Mouse (Mus musculus) hindbrain, embryonic 16.5 days (tissue): ENCODE measurements around the gene Cep170b. TPM values are rescaled to one million over a fixed set of nuclear protein-coding genes. Genes with fewer than 3 reads are reported as not detected.

Experiments used
- ATAC-seq: fragments of 200-750 bp; cut with Nextera tagmentation; 2 replicates; pipeline ENCODE4 v1.8.0; 2017; ENCODE audit warnings: moderate TSS enrichment, moderate library complexity
- H3K27ac ChIP-seq: fragments of 300-500 bp; sonication (generic); 2 replicates; pipeline ENCODE4 v1.5.1; 2014; ENCODE audit warnings: low read depth, mild to moderate bottlenecking, control low read depth, low read length, moderate library complexity
- H3K27me3 ChIP-seq: fragments of 300-500 bp; sonication (generic); replicated peaks from 2 replicates; pipeline ENCODE4 v1.6.1; 2014; ENCODE audit warnings: low read length; ENCODE audit not compliant: control insufficient read depth, insufficient read depth
- H3K36me3 ChIP-seq: fragments of 300-500 bp; sonication (generic); 2 replicates; pipeline ENCODE4 v1.6.1; 2014; ENCODE audit warnings: mild to moderate bottlenecking, low read length, moderate library complexity, mixed read lengths; ENCODE audit not compliant: control insufficient read depth, insufficient read depth
- H3K4me1 ChIP-seq: fragments of 300-500 bp; sonication (generic); 2 replicates; pipeline ENCODE4 v1.6.1; 2014; ENCODE audit warnings: low read depth, low read length; ENCODE audit not compliant: control insufficient read depth, insufficient read depth
- H3K4me2 ChIP-seq: fragments of 300-500 bp; sonication (generic); 2 replicates; pipeline ENCODE4 v1.6.1; 2014; ENCODE audit warnings: mild to moderate bottlenecking, low read length, control low read depth, moderate library complexity
- H3K4me3 ChIP-seq: fragments of 300-500 bp; sonication (generic); 2 replicates; pipeline ENCODE4 v1.5.1; 2014; ENCODE audit warnings: mild to moderate bottlenecking, low read length, control low read depth, moderate library complexity
- H3K9ac ChIP-seq: fragments of 300-500 bp; sonication (generic); 2 replicates; pipeline ENCODE4 v1.6.1; 2014; ENCODE audit warnings: low read depth, mild to moderate bottlenecking, control low read depth, low read length, moderate library complexity
- H3K9me3 ChIP-seq: fragments of 300-500 bp; sonication (generic); 2 replicates; pipeline ENCODE4 v1.6.1; 2014; ENCODE audit warnings: mild to moderate bottlenecking, low read length, moderate library complexity; ENCODE audit not compliant: control insufficient read depth
- WGBS: fragments of 180-500 bp; shearing (Covaris S2); extraction: QIAGEN DNeasy Blood & Tissue Kit; methylation state at CpG from one replicate; pipeline ENCODE4 v1.1.7; 2014; 5-methylcytosine and 5-hydroxymethylcytosine counted together
- polyA plus RNA-seq: library from polyadenylated mRNA; unstranded; fragments of >200 nt; fragmentation: Nextera tagmentation; extraction: Ambion mirVana; gene quantifications from 2 replicates; pipeline ENCODE4 v1.2.1, GENCODE M21; 2015

The Cep170b gene
- polyA plus RNA-seq, 1 experiment from 2014 or later = 30.6 TPM

GRCm38 (mm10) chr12:112750976-112751375 lies 30.7 kb downstream of the Cep170b start:
- no peak for ATAC-seq
- Histone ChIP-seq H3K4me1 (peaks cover 8% of the 10 kb centered on the region), H3K27ac (no peak overlapping the region), H3K4me2 (no peak overlapping the region), H3K9ac (no peak overlapping the region), H3K4me3 (no peak overlapping the region), H3K27me3 (no peaks in the 10 kb centered on the region), H3K36me3 (no peaks in the 10 kb centered on the region), H3K9me3 (no peaks in the 10 kb centered on the region)
- 88% methylated on average over 12 of the region's 12 CpGs for WGBS

DNA sequence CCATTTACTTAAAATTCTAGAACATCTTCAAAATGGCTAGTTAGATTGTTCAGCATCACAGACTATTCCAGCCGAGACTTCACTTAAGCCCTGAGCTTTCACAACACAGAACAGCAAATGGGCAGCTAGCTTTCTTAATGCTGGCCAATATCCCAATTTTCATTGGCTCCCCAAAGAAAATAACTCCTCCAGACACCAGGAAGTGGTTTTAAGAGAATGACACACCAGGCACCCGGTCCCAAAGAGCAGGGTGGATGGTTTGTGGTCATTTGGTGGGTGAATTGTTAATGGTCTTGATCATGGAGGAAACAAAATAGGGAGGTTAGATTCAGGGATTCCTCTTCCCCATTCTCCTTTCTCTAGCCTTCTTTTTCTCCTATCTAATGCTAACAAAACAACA lies 32.1 kb downstream of the Cep170b start:
- WGBS = 58% methylated on average over 2 of the region's 2 CpGs
- H3K4me2 ChIP-seq = no peak overlapping the region
- no peak overlapping the region for H3K9ac ChIP-seq
- no peak overlapping the region for H3K4me3 ChIP-seq
- no peak for ATAC-seq
- no peak overlapping the region for H3K27ac ChIP-seq
- H3K9me3 ChIP-seq = no peaks in the 10 kb centered on the region; the same call in 1 of the 2 replicates
- no peaks in the 10 kb centered on the region for H3K27me3 ChIP-seq
- H3K4me1 ChIP-seq = peaks cover 1% of the 10 kb centered on the region
- H3K36me3 ChIP-seq = no peaks in the 10 kb centered on the region

- Histone ChIP-seq H3K9ac (no peak overlapping the region), H3K36me3 (no peaks in the 10 kb centered on the region), H3K4me2 (no peak overlapping the region), H3K27me3 (no peaks in the 10 kb centered on the region), H3K4me3 (no peak overlapping the region), H3K9me3 (no peaks in the 10 kb centered on the region; the same call in 1 of the 2 replicates), H3K4me1 (no peaks in the 10 kb centered on the region), H3K27ac (no peak overlapping the region)
- WGBS = 73% methylated on average over 4 of the region's 4 CpGs
- no peak for ATAC-seq
These were observed 35.6 kb downstream of the Cep170b start for GRCm38 (mm10) chr12:112755900-112756299.

DNA sequence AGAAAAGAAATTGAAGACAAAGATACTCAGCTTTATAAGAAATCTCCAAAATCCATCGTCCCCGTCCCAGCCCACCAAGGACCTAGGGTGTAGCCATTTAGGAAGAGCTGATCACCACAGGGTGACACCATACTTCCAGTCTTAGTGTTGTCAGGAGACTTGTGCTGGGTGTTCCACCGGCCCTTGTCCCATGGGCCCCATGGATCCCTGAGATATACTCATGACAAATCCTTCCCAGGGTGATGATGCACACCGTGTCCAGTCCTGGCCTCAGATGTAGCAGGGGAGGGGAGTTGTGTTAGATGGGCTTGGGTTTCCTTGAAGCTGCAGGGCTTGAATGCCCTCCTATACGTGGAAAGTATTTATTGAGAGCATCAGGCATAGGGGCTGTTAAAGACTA lies 37.6 kb downstream of the Cep170b start:
- H3K4me1 ChIP-seq = no peaks in the 10 kb centered on the region
- H3K27ac ChIP-seq = no peak overlapping the region
- no peak overlapping the region for H3K4me3 ChIP-seq
- H3K4me2 ChIP-seq = no peak overlapping the region
- no peak overlapping the region for H3K9ac ChIP-seq
- H3K27me3 ChIP-seq = no peaks in the 10 kb centered on the region
- no peak for ATAC-seq
- H3K9me3 ChIP-seq = no peaks in the 10 kb centered on the region; the same call in 1 of the 2 replicates
- WGBS = 88% methylated on average over 5 of the region's 5 CpGs
- no peaks in the 10 kb centered on the region for H3K36me3 ChIP-seq

DNA sequence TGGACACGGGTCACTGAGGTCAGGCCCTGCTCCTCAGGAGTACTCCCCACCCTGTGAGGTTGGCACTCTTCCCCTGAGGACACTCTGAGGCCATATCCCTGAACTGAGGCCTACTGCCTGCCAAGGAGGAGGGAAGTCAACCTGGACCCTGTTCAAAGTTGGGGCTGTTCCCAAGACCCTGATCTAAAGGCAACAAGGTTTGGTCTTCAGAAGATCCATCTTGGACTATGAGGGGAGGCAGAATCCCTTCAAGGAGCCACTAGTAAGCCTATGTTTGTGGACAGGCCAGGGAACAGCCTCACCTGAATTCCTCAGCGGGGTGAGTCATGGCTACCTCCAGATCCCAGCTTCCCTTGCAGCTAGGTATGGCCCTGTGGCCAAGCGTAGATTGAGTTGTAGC lies 39.2 kb downstream of the Cep170b start:
- ATAC-seq = no peak
- Histone ChIP-seq H3K9me3 (no peaks in the 10 kb centered on the region; the same call in 1 of the 2 replicates), H3K4me1 (no peaks in the 10 kb centered on the region), H3K27ac (no peak overlapping the region), H3K36me3 (no peaks in the 10 kb centered on the region), H3K27me3 (no peaks in the 10 kb centered on the region), H3K4me2 (no peak overlapping the region), H3K9ac (no peak overlapping the region), H3K4me3 (no peak overlapping the region)
- WGBS = 81% methylated on average over 3 of the region's 3 CpGs

GRCm38 (mm10) chr12:112760154-112760926 lies 40.1 kb downstream of the Cep170b start, which contains the start of gene Pld4:
Pld4 (plus strand) TSS chr12:112760655.
- H3K27me3 ChIP-seq = no peaks in the 10 kb centered on the region
- H3K4me3 ChIP-seq = no peak within 1 kb of the TSS
- WGBS = 42% methylated on average over 4 of the region's 4 CpGs
- H3K4me2 ChIP-seq = no peak within 1 kb of the TSS
- H3K4me1 ChIP-seq = no peaks in the 10 kb centered on the region
- ATAC-seq = no peak
- no peaks in the 10 kb centered on the region for H3K36me3 ChIP-seq
- no peak within 1 kb of the TSS for H3K27ac ChIP-seq
- H3K9ac ChIP-seq = no peak within 1 kb of the TSS
- no peaks in the 10 kb centered on the region; the same call in 1 of the 2 replicates for H3K9me3 ChIP-seq

GRCm38 (mm10) chr12:112761411-112761810 lies 41.2 kb downstream of the Cep170b start:
- no peaks in the 10 kb centered on the region for H3K36me3 ChIP-seq
- ATAC-seq = no peak

DNA sequence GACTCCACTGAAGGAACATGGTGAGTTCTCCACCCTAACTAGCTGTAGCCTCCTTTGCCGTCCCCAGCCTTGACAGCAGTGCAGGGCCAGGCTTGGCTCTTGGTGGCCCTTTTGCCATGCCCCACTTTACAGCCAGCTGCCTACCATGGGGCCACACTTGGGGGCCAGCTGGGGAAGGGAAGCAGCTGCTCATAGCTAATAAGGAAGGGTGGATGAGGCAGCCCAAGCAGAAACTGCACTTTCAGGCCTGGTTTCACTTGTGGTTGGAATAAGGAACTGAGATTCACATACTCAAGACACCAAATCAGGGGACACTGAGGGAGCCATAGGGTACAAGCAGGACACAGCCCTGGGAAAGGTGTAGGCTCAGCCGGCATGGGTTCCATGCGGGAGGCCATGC lies 41.8 kb downstream of the Cep170b start:
- Histone ChIP-seq H3K4me2 (no peak overlapping the region), H3K4me1 (no peaks in the 10 kb centered on the region), H3K27ac (no peak overlapping the region), H3K36me3 (no peaks in the 10 kb centered on the region), H3K27me3 (no peaks in the 10 kb centered on the region), H3K9ac (no peak overlapping the region), H3K9me3 (no peaks in the 10 kb centered on the region; the same call in 1 of the 2 replicates), H3K4me3 (no peak overlapping the region)
- 86% methylated on average over 3 of the region's 3 CpGs for WGBS
- ATAC-seq = no peak

More at GRCm38 (mm10) chr12:112761411-112761810, 41.2 kb downstream of the Cep170b start:
- Histone ChIP-seq H3K27ac (no peak overlapping the region), H3K9me3 (no peaks in the 10 kb centered on the region; the same call in 1 of the 2 replicates), H3K4me1 (no peaks in the 10 kb centered on the region), H3K27me3 (no peaks in the 10 kb centered on the region), H3K4me2 (no peak overlapping the region), H3K4me3 (no peak overlapping the region), H3K9ac (no peak overlapping the region)
- 95% methylated on average over 4 of the region's 4 CpGs for WGBS

GRCm38 (mm10) chr12:112763176-112763575 lies 42.9 kb downstream of the Cep170b start:
- 87% methylated on average over 4 of the region's 4 CpGs for WGBS
- Histone ChIP-seq H3K36me3 (no peaks in the 10 kb centered on the region), H3K4me1 (no peaks in the 10 kb centered on the region), H3K4me2 (no peak overlapping the region), H3K9me3 (no peaks in the 10 kb centered on the region), H3K4me3 (no peak overlapping the region), H3K27me3 (no peaks in the 10 kb centered on the region), H3K9ac (no peak overlapping the region), H3K27ac (no peak overlapping the region)
- no peak for ATAC-seq
